Mouse (Mus musculus) hindlimb bud, embryonic 11.5 days (tissue): ENCODE measurements at regions not wholly inside any gene's neighbourhood (a gene's known extent, or its start where the extent isn't known, plus 50 kb on each side); places are given as distances from the start of the nearest gene placed in this dataset.

Experiments
- DNase-seq: peaks from one replicate; pipeline ENCODE4 v3.0.0-alpha.2; 2012; ENCODE audit warnings: low read depth, low spot score; ENCODE audit errors: extremely low spot score

- peak; percentile 53 for DNase-seq
Observed at GRCm38 (mm10) chr19:28111263-28112180, 100.6 kb upstream of the Rfx3 start.

DNA sequence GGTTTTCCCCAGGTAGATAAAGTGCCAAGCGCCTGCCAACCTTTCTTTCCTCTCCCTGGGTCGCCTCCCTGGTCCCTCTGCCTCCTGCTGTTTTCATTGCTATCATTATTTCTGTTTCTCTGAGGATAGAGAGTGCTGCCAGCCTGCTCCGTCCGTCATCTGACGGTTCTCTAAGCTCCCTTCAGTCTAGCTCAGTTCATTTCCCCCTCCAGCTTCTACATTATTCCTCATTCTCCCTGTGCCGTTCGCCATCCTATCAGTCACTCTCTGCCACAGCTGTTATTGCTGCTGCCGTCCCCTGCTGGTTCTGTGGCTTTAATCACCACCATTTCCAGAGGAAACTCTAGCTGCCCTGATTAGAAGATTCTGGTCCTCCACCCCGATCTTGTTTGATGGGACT lies 84.7 kb upstream of the Rfx3 start:
- DNase-seq, result no peak

- DNase-seq, result no peak
Observed at GRCm38 (mm10) chr19:28092252-28092651, 81.3 kb upstream of the Rfx3 start.

DNA sequence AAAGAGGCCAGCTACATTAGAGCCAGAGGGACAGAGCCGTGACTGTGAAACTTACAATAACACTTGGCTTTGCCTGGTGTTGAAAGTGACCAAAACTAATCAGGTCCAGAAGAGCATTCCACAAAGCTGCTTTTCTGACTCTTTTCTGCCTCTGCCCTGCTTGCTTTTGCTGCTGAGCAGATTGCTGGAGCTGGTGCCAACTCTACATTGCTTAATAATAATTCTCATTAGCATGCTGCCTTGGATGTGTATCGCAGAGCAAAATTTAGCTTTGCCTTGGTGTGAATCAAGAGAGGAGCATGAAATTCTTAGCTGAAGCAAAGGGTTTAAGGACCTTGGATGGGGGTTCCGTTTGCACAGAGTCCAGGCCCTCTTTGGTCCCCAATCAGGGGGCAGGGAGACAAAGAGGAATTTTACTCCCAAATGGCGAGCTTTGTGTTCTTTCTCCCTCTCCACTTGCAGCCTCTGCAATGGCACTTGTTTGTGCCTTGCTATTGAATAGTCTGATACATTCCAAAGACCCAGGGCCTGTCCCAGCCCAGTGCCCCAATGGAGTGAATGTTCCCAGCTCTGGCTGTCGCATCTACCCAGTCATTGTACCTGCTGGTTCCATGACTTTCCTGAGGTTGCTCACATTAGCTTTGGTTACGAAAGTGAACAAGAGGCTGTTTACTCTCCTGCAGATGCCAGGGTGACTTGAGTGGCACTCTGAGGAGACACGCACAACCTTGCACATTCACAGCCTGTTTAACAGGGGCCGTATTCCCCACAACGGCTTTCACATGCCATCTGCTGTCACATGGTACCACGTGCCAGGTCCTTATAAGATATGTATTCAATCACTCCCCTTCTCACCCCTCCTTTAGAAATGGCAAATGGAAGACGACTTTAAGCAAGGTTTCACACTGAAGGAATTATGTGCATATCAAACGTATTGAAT lies 76.9 kb upstream of the Rfx3 start:
- DNase-seq, result no peak

DNA sequence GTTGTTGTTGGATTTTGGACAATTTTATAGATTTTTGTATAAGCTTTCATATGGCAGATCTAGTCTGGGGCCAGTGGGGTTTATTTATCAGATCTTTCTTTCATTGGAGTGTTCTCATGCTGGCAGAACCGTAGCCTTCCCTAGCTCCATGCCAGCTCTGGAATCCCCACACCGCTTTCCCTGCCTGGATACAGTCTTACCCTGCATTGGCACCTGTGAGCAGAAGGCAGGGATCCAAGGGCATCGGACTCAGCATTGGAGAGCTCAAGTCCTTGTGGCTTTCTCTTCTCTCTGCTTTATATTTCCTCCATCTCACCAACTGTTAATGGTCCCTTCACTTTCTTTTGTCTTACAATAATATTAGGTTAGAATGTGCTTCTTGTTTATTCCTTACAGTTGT lies 59.4 kb upstream of the Rfx3 start:
- DNase-seq, result no peak
